9 mouse cellular contexts compared by ENCODE assay signal in the genomic region with DNA sequence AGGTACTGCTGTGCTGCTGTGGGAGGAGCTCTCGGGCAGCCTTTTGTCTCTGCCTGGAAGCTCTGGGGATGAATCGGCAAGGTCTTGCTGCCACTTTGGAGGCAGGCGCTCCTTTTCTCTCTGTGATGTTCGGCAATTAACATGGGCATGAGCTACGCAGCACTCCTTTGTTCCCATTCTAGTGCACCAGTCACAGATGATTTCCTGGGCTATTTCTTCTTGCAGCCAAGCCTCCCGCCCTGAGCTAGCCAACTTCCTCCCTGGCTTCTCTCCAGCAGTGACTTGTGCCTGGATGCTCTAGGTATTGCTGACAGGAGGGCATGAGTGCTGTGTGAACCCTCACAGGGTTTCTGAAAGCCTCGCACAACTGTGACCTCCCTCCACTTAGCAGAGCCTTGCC. TPM values are rescaled to one million over a fixed set of nuclear protein-coding genes. Genes with fewer than 3 reads are reported as not detected.
A peak's percentile ranks its signal among the peaks of the same experiment; 100 is the strongest.
DNase-seq lines count a peak whose midpoint lies in the region; ATAC-seq and TF ChIP-seq lines count a peak whose summit lies in the region.
"Had no signal": no experiment of that assay in that cellular context is flagged by ENCODE, and none has a peak within 500 bp of the region (broad histone marks: within the 10 kb centered on the region; RNA-seq: fewer than 3 reads in every experiment).

No protein-coding gene starts in this region.

- H3K9me3 ChIP-seq in forebrain, embryonic 14.5 days (replicated peaks; ENCODE audit: control insufficient read depth, low read length): no peaks in the 10 kb centered on the region
- no peaks in the 10 kb centered on the region for H3K9me3 ChIP-seq in forebrain, embryonic 13.5 days (replicated peaks)
- no peaks in the 10 kb centered on the region for H3K9me3 ChIP-seq in E14TG2a.4 (ENCODE audit: low read length)

- peak; percentile 58 for DNase-seq in forebrain, embryonic 14.5 days (ENCODE audit: low spot score)
- peak; percentile 68 for DNase-seq in brain, embryonic 14.5 days (ENCODE audit: low read depth)
- DNase-seq in kidney, adult 9 months: peak; percentile 34
- DNase-seq in T-cell, adult 2 months (ENCODE audit: low spot score): no peak
- no peak for DNase-seq in adipocyte (ENCODE audit: low spot score)
- DNase-seq in urinary bladder, postnatal 36 days (ENCODE audit: low spot score in 2 of 2): no peak

- no peak overlapping the region for H3K9ac ChIP-seq in forebrain, embryonic 14.5 days (ENCODE audit: low read length)
- H3K9ac ChIP-seq in forebrain, embryonic 13.5 days: no peak overlapping the region

- H3K27ac ChIP-seq in forebrain, embryonic 14.5 days (ENCODE audit: low read depth, low read length): no peak overlapping the region
- no peak overlapping the region for H3K27ac ChIP-seq in forebrain, embryonic 13.5 days

- peaks cover 92% of the 10 kb centered on the region for H3K36me3 ChIP-seq in forebrain, embryonic 14.5 days (ENCODE audit: control insufficient read depth, insufficient read depth, low read length)
- H3K36me3 ChIP-seq in forebrain, embryonic 13.5 days (ENCODE audit: poor library complexity, severe bottlenecking): peaks cover 98% of the 10 kb centered on the region
- H3K36me3 ChIP-seq in E14TG2a.4 (ENCODE audit: insufficient read depth, low read length): peaks cover 99% of the 10 kb centered on the region

- TF ChIP-seq POLR2A in brain, embryonic 14.5 days (IDR thresholded peaks at IDR 0.05; ENCODE audit: borderline replicate concordance, extremely low read depth, insufficient read depth, insufficient read length, poor library complexity, severe bottlenecking): no peak

- ATAC-seq in forebrain, embryonic 14.5 days: no peak
- no peak for ATAC-seq in forebrain, embryonic 13.5 days
- ATAC-seq: hindbrain, embryonic 16.5 days had no signal

- H3K27me3 ChIP-seq in forebrain, embryonic 14.5 days (replicated peaks; ENCODE audit: control insufficient read depth, insufficient read depth, low read length): no peaks in the 10 kb centered on the region
- no peaks in the 10 kb centered on the region for H3K27me3 ChIP-seq in forebrain, embryonic 13.5 days
- no peaks in the 10 kb centered on the region for H3K27me3 ChIP-seq in E14TG2a.4 (ENCODE audit: insufficient read depth, low read length)

- H3K4me1 ChIP-seq in forebrain, embryonic 14.5 days (ENCODE audit: control insufficient read depth, insufficient read depth, low read length): no peaks in the 10 kb centered on the region
- peaks cover 5% of the 10 kb centered on the region; the same call in 1 of the 2 replicates for H3K4me1 ChIP-seq in forebrain, embryonic 13.5 days
- H3K4me1 ChIP-seq in E14TG2a.4 (replicated peaks; ENCODE audit: low read depth, low read length): peaks cover 95% of the 10 kb centered on the region

- TF ChIP-seq CTCF in E14TG2a.4 (conservative IDR thresholded peaks at IDR 0.05; ENCODE audit: low read length): no peak
- no peak for TF ChIP-seq CTCF in brain, embryonic 14.5 days (IDR thresholded peaks at IDR 0.05; ENCODE audit: borderline replicate concordance, extremely low read depth, insufficient read depth, insufficient read length)

- 37% methylated on average over 7 of the region's 7 CpGs for WGBS in forebrain, embryonic 14.5 days
- WGBS in forebrain, embryonic 13.5 days: 69% methylated on average over 7 of the region's 7 CpGs

- no peak overlapping the region for H3K4me2 ChIP-seq in forebrain, embryonic 14.5 days (ENCODE audit: low read length)
- H3K4me2 ChIP-seq in forebrain, embryonic 13.5 days: no peak overlapping the region

- no peak overlapping the region for H3K4me3 ChIP-seq in forebrain, embryonic 14.5 days (ENCODE audit: low read depth, low read length)
- H3K4me3 ChIP-seq in forebrain, embryonic 13.5 days: no peak overlapping the region
- peak overlapping the region; percentile 43; the same call in 1 of the 2 replicates for H3K4me3 ChIP-seq in E14TG2a.4 (replicated peaks; ENCODE audit: low read length)

RNA-seq across cellular contexts. Expression of a gene that starts 17.9 kb away (rescaled TPM):
- polyA plus RNA-seq in forebrain, embryonic 14.5 days (2014; fragmentation: Nextera tagmentation; extraction: Ambion mirVana): 145 and 146 TPM in 2 replicates
- 140 and 144 TPM in 2 replicates for polyA plus RNA-seq in forebrain, embryonic 13.5 days (2015; fragmentation: Nextera tagmentation; extraction: Ambion mirVana)
- 64.3 and 73.5 TPM in 2 replicates for polyA plus RNA-seq in brain, embryonic 14.5 days (2012; rRNA removed)

RNA-seq across cellular contexts. Expression of a gene that starts 35.6 kb away (rescaled TPM):
- 131 and 146 TPM in 2 replicates for polyA plus RNA-seq in forebrain, embryonic 14.5 days (2014; fragmentation: Nextera tagmentation; extraction: Ambion mirVana)
- 153 and 170 TPM in 2 replicates for polyA plus RNA-seq in forebrain, embryonic 13.5 days (2015; fragmentation: Nextera tagmentation; extraction: Ambion mirVana)
- 169 and 177 TPM in 2 replicates for polyA plus RNA-seq in brain, embryonic 14.5 days (2012; rRNA removed)

RNA-seq across cellular contexts. Expression of a gene that starts 36.8 kb away (rescaled TPM):
- 30.5 and 33.1 TPM in 2 replicates for polyA plus RNA-seq in forebrain, embryonic 14.5 days (2014; fragmentation: Nextera tagmentation; extraction: Ambion mirVana)
- 31.1 and 36.1 TPM in 2 replicates for polyA plus RNA-seq in forebrain, embryonic 13.5 days (2015; fragmentation: Nextera tagmentation; extraction: Ambion mirVana)
- polyA plus RNA-seq in brain, embryonic 14.5 days (2012; rRNA removed): 20.3 and 26.6 TPM in 2 replicates

Comparison
In these comparisons a context has a peak if more than half of its experiments do, and no peak if none do; other contexts are left out.
1. DNase-seq: peak in forebrain, embryonic 14.5 days (single experiment), brain, embryonic 14.5 days (single experiment) and kidney, adult 9 months (single experiment); none in T-cell, adult 2 months (single experiment), adipocyte (single experiment) and urinary bladder, postnatal 36 days (0 of 2).